Mouse (Mus musculus) intestine, embryonic 16.5 days (tissue): ENCODE data around the gene Lrrc42. TPM values are rescaled to one million over a fixed set of nuclear protein-coding genes. Genes with fewer than 3 reads are reported as not detected.

ENCODE experiments used
- ATAC-seq: fragments of 200-750 bp; cut with Nextera tagmentation; 2 replicates; pipeline ENCODE4 v1.8.0; 2017; ENCODE audit warnings: moderate TSS enrichment, moderate library complexity
- H3K27ac ChIP-seq: fragments of 300-500 bp; sonication (generic); 2 replicates; pipeline ENCODE4 v1.5.1; 2014; ENCODE audit warnings: mild to moderate bottlenecking, low read length
- H3K27me3 ChIP-seq: fragments of 300-500 bp; sonication (generic); replicated peaks from 2 replicates; pipeline ENCODE4 v1.6.1; 2014; ENCODE audit warnings: low read length, control low read depth, mixed read lengths; ENCODE audit not compliant: control insufficient read depth, insufficient read depth
- H3K36me3 ChIP-seq: fragments of 300-500 bp; sonication (generic); 2 replicates; pipeline ENCODE4 v1.6.1; 2014; ENCODE audit warnings: low read length, control low read depth; ENCODE audit not compliant: control insufficient read depth, insufficient read depth
- H3K4me1 ChIP-seq: fragments of 300-500 bp; sonication (generic); 2 replicates; pipeline ENCODE4 v1.6.1; 2014; ENCODE audit warnings: low read length, control low read depth, mixed read lengths; ENCODE audit not compliant: control insufficient read depth, insufficient read depth
- H3K4me2 ChIP-seq: fragments of 300-500 bp; sonication (generic); 2 replicates; pipeline ENCODE4 v1.6.1; 2014; ENCODE audit warnings: low read depth, low read length, control low read depth
- H3K4me3 ChIP-seq: fragments of 300-500 bp; sonication (generic); 2 replicates; pipeline ENCODE4 v1.5.1; 2014; ENCODE audit warnings: mild to moderate bottlenecking, low read length
- H3K9ac ChIP-seq: fragments of 300-500 bp; sonication (generic); 2 replicates; pipeline ENCODE4 v1.6.1; 2014; ENCODE audit warnings: low read depth, low read length
- H3K9me3 ChIP-seq: fragments of 300-500 bp; sonication (generic); 2 replicates; pipeline ENCODE4 v1.6.1; 2016; ENCODE audit warnings: low read length, control low read depth; ENCODE audit not compliant: control insufficient read depth
- WGBS: fragments of 180-500 bp; shearing (Covaris S2); extraction: QIAGEN DNeasy Blood & Tissue Kit; methylation state at CpG from one replicate; pipeline ENCODE4 v1.1.7; 2014; 5-methylcytosine and 5-hydroxymethylcytosine counted together
- polyA plus RNA-seq: library from polyadenylated mRNA; unstranded; fragments of >200 nt; fragmentation: Nextera tagmentation; extraction: Ambion mirVana; gene quantifications from 2 replicates; pipeline ENCODE4 v1.2.1, GENCODE M21; 2015

Gene Lrrc42
- polyA plus RNA-seq, 1 experiment from 2014 or later: 49.6 TPM

- no peak for ATAC-seq
- Histone ChIP-seq H3K27ac (no peak overlapping the region), H3K4me3 (no peak overlapping the region), H3K36me3 (no peaks in the 10 kb centered on the region), H3K4me2 (no peak overlapping the region), H3K27me3 (no peaks in the 10 kb centered on the region), H3K4me1 (peaks cover 9% of the 10 kb centered on the region; the same call in 1 of the 2 replicates), H3K9me3 (no peaks in the 10 kb centered on the region), H3K9ac (no peak overlapping the region)
- WGBS: 80% methylated on average over 4 of the region's 4 CpGs
Observed at GRCm38 (mm10) chr4:107211465-107211864, 41.9 kb downstream of the Lrrc42 start.

- no peak overlapping the region for H3K9ac ChIP-seq
- H3K27ac ChIP-seq: no peak overlapping the region
- peaks cover 9% of the 10 kb centered on the region; the same call in 1 of the 2 replicates for H3K4me1 ChIP-seq
- H3K27me3 ChIP-seq: no peaks in the 10 kb centered on the region
- WGBS: 42% methylated on average over 5 of the region's 5 CpGs
- no peak for ATAC-seq
- no peak overlapping the region for H3K4me3 ChIP-seq
- H3K4me2 ChIP-seq: no peak overlapping the region
- H3K36me3 ChIP-seq: no peaks in the 10 kb centered on the region
- H3K9me3 ChIP-seq: no peaks in the 10 kb centered on the region
Observed at GRCm38 (mm10) chr4:107210483-107211097, 42.7 kb downstream of the Lrrc42 start.

GRCm38 (mm10) chr4:107208880-107209279 is 44.5 kb downstream of the Lrrc42 start, which contains the start of gene Ldlrad1:
Ldlrad1 (plus strand) TSS chr4:107209180.
- no peaks in the 10 kb centered on the region for H3K36me3 ChIP-seq
- H3K4me3 ChIP-seq: no peak within 1 kb of the TSS
- no peak for ATAC-seq
- WGBS: 88% methylated on average over 3 of the region's 3 CpGs
- no peak within 1 kb of the TSS for H3K9ac ChIP-seq
- no peak within 1 kb of the TSS for H3K4me2 ChIP-seq
- no peak within 1 kb of the TSS for H3K27ac ChIP-seq
- no peaks in the 10 kb centered on the region for H3K27me3 ChIP-seq
- H3K9me3 ChIP-seq: no peaks in the 10 kb centered on the region
- peaks cover 9% of the 10 kb centered on the region; the same call in 1 of the 2 replicates for H3K4me1 ChIP-seq

- H3K36me3 ChIP-seq: peaks cover 5% of the 10 kb centered on the region; the same call in 1 of the 2 replicates
- H3K4me2 ChIP-seq: no peak overlapping the region
- no peaks in the 10 kb centered on the region for H3K27me3 ChIP-seq
- no peaks in the 10 kb centered on the region for H3K9me3 ChIP-seq
- no peak overlapping the region for H3K27ac ChIP-seq
- peaks cover 6% of the 10 kb centered on the region; the same call in 1 of the 2 replicates for H3K4me1 ChIP-seq
- no peak overlapping the region for H3K4me3 ChIP-seq
- no peak for ATAC-seq
- 97% methylated on average over 2 of the region's 2 CpGs for WGBS
- no peak overlapping the region for H3K9ac ChIP-seq
Observed at GRCm38 (mm10) chr4:107207016-107207415, 46.3 kb downstream of the Lrrc42 start.

GRCm38 (mm10) chr4:107203001-107203400 is 50.3 kb downstream of the Lrrc42 start:
- H3K9ac ChIP-seq: no peak overlapping the region
- no peak for ATAC-seq
- H3K4me1 ChIP-seq: no peaks in the 10 kb centered on the region
- no peak overlapping the region for H3K4me3 ChIP-seq
- 85% methylated on average over 7 of the region's 7 CpGs for WGBS
- no peak overlapping the region for H3K27ac ChIP-seq
- H3K9me3 ChIP-seq: no peaks in the 10 kb centered on the region
- peaks cover 6% of the 10 kb centered on the region; the same call in 1 of the 2 replicates for H3K36me3 ChIP-seq
- H3K4me2 ChIP-seq: no peak overlapping the region
- no peaks in the 10 kb centered on the region for H3K27me3 ChIP-seq

- Histone ChIP-seq H3K36me3 (peaks cover 10% of the 10 kb centered on the region; the same call in 1 of the 2 replicates), H3K27me3 (no peaks in the 10 kb centered on the region), H3K4me3 (no peak overlapping the region), H3K27ac (no peak overlapping the region), H3K9ac (no peak overlapping the region), H3K4me1 (no peaks in the 10 kb centered on the region), H3K4me2 (no peak overlapping the region), H3K9me3 (no peaks in the 10 kb centered on the region)
- ATAC-seq: no peak
- 93% methylated on average over 3 of the region's 3 CpGs for WGBS
Observed at GRCm38 (mm10) chr4:107201779-107202178, 51.6 kb downstream of the Lrrc42 start.

GRCm38 (mm10) chr4:107198072-107198471 is 55.3 kb downstream of the Lrrc42 start:
- no peak overlapping the region for H3K9ac ChIP-seq
- no peak overlapping the region for H3K4me2 ChIP-seq
- H3K27ac ChIP-seq: no peak overlapping the region
- H3K27me3 ChIP-seq: no peaks in the 10 kb centered on the region
- no peaks in the 10 kb centered on the region for H3K9me3 ChIP-seq
- no peak for ATAC-seq
- no peaks in the 10 kb centered on the region for H3K4me1 ChIP-seq
- H3K36me3 ChIP-seq: peaks cover 15% of the 10 kb centered on the region; the same call in 1 of the 2 replicates
- H3K4me3 ChIP-seq: no peak overlapping the region
- 92% methylated on average over 5 of the region's 5 CpGs for WGBS

- no peaks in the 10 kb centered on the region for H3K27me3 ChIP-seq
- no peak overlapping the region for H3K4me3 ChIP-seq
- H3K4me2 ChIP-seq: no peak overlapping the region
- WGBS: 93% methylated on average over 2 of the region's 2 CpGs
- no peaks in the 10 kb centered on the region for H3K4me1 ChIP-seq
- no peaks in the 10 kb centered on the region for H3K9me3 ChIP-seq
- no peak overlapping the region for H3K27ac ChIP-seq
- no peak for ATAC-seq
- peaks cover 14% of the 10 kb centered on the region for H3K36me3 ChIP-seq
- H3K9ac ChIP-seq: no peak overlapping the region
Observed at GRCm38 (mm10) chr4:107196454-107196853, 56.9 kb downstream of the Lrrc42 start.

- Histone ChIP-seq H3K9ac (no peak overlapping the region), H3K4me3 (no peak overlapping the region), H3K4me2 (no peak overlapping the region), H3K4me1 (no peaks in the 10 kb centered on the region), H3K27me3 (no peaks in the 10 kb centered on the region), H3K36me3 (peaks cover 17% of the 10 kb centered on the region), H3K27ac (no peak overlapping the region), H3K9me3 (no peaks in the 10 kb centered on the region)
- ATAC-seq: no peak
- WGBS: 92% methylated on average over 3 of the region's 3 CpGs
Observed at GRCm38 (mm10) chr4:107193841-107194240, 59.5 kb downstream of the Lrrc42 start.

GRCm38 (mm10) chr4:107185703-107186102 is 67.6 kb downstream of the Lrrc42 start:
- Histone ChIP-seq H3K9me3 (no peaks in the 10 kb centered on the region), H3K27me3 (no peaks in the 10 kb centered on the region), H3K36me3 (0 out of 2 replicates have a peak, but pooled peaks cover 2% of the 10 kb centered on the region), H3K4me1 (peaks cover 16% of the 10 kb centered on the region), H3K27ac (no peak overlapping the region), H3K4me2 (no peak overlapping the region), H3K9ac (no peak overlapping the region), H3K4me3 (no peak overlapping the region)
- ATAC-seq: no peak
- WGBS: 61% methylated on average over 3 of the region's 3 CpGs
